In the genomic region with DNA sequence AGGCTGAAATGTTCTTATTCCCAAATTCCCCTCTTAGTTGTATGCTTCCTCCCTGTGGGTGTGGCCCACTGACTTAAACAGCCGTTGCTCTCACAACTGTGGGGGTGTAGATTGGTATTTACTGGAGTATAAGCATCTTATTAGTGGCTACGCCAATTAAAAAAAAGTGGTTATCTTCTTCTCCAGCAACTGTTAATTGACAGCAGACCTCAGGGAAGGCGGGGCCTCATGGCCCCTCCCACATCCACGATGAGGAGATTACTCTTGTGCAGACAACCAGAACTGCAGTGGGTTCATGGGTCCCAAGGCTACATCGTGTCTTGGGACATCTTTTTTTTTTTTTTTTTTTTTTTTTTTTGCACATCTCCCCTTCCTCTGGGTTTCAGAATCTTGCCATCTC, we compare ENCODE assay signal across 18 mouse cellular contexts. TPM values are rescaled to one million over a fixed set of nuclear protein-coding genes. Genes with fewer than 3 reads are reported as not detected.
DNase-seq lines count a peak whose midpoint lies in the region; ATAC-seq and TF ChIP-seq lines count a peak whose summit lies in the region.
"Had no signal": no experiment of that assay in that cellular context is flagged by ENCODE, and none has a peak within 500 bp of the region (broad histone marks: within the 10 kb centered on the region; RNA-seq: fewer than 3 reads in every experiment).

No protein-coding gene starts in this region.

- H3K27me3 ChIP-seq in CH12.LX (replicated peaks) = no peaks in the 10 kb centered on the region
- H3K27me3 ChIP-seq in hindbrain, embryonic 12.5 days = no peaks in the 10 kb centered on the region
- H3K27me3 ChIP-seq: hindbrain, embryonic 15.5 days; limb, embryonic 13.5 days had no signal

- no peak overlapping the region for H3K27ac ChIP-seq in CH12.LX (ENCODE audit: insufficient read depth, low read depth)
- no peak overlapping the region for H3K27ac ChIP-seq in hindbrain, embryonic 12.5 days
- H3K27ac ChIP-seq: gastrocnemius, adult 2 months; hindbrain, embryonic 15.5 days; layer of hippocampus, adult 2 months; limb, embryonic 13.5 days had no signal

- no peak overlapping the region for H3K9ac ChIP-seq in CH12.LX (ENCODE audit: insufficient read depth, low read depth)
- H3K9ac ChIP-seq in hindbrain, embryonic 12.5 days = no peak overlapping the region
- H3K9ac ChIP-seq: hindbrain, embryonic 15.5 days; limb, embryonic 13.5 days had no signal

- peak; percentile 89 for DNase-seq in heart, adult 11 months
- DNase-seq in heart, postnatal 25 days (ENCODE audit: low spot score) = no peak
- peak; percentile 5 for DNase-seq in retina, postnatal 1 day
- no peak for DNase-seq in retina, embryonic 14.5 days (ENCODE audit: low spot score)
- no peak for DNase-seq in CH12.LX (ENCODE audit: extremely low read depth)
- DNase-seq in kidney, adult 8-10 months = no peak
- DNase-seq: cerebellum, adult 2 months; embryo, embryonic 11 days; gastrocnemius, adult 2 months; kidney, adult 2 months; midbrain, embryonic 14.5 days had no signal

- dilution Hi-C loops in CH12.LX (cut with MboI; ENCODE audit: extremely low pct_ligation_motif_present, extremely low pct_unique_long_range_greater_than_20kb, low sequenced_read_pairs) = no loop called here

- TF ChIP-seq POLR2A in CH12.LX (IDR thresholded peaks at IDR 0.05; ENCODE audit: low read depth, low read length) = no peak

- no peak for TF ChIP-seq RAD21 in CH12.LX (IDR thresholded peaks at IDR 0.05; ENCODE audit: low read depth, low read length)

- H3K4me2 ChIP-seq in CH12.LX (ENCODE audit: insufficient read depth, low read depth, poor library complexity, severe bottlenecking) = no peak overlapping the region
- H3K4me2 ChIP-seq in hindbrain, embryonic 12.5 days (replicated peaks) = no peak overlapping the region
- H3K4me2 ChIP-seq: hindbrain, embryonic 15.5 days; limb, embryonic 13.5 days had no signal

- intact Hi-C loops in heart, postnatal 25 days (cut with DNase I) = no loop called here

- in situ Hi-C loops in CH12.LX (cut with MboI; ENCODE audit: low pct_ligation_motif_present, low pct_unique_long_range_greater_than_20kb, low sequenced_read_pairs) = loop anchor here (10.0 kb wide), 1 partner anchor 118 kb away; the partner anchor contains the start of gene Klhl24

- H3K4me3 ChIP-seq in CH12.LX (replicated peaks in 1 of 3; ENCODE audit: low read depth in 2 of 3, low read length in 2 of 3, poor library complexity in 1 of 3) = no peak overlapping the region
- H3K4me3 ChIP-seq in hindbrain, embryonic 12.5 days = no peak overlapping the region
- H3K4me3 ChIP-seq: gastrocnemius, adult 2 months; hindbrain, embryonic 15.5 days; layer of hippocampus, adult 2 months; limb, embryonic 13.5 days had no signal

- H3K79me2 ChIP-seq in CH12.LX (replicated peaks; ENCODE audit: control insufficient read depth, extremely low read depth, insufficient read depth, poor library complexity, severe bottlenecking) = peaks cover 6% of the 10 kb centered on the region; the same call in 1 of the 2 replicates

- no peak for TF ChIP-seq EP300 in CH12.LX (IDR thresholded peaks at IDR 0.05; ENCODE audit: low read length)

- peaks cover 4% of the 10 kb centered on the region for H3K9me3 ChIP-seq in CH12.LX (replicated peaks; ENCODE audit: low read length)
- H3K9me3 ChIP-seq in hindbrain, embryonic 12.5 days (replicated peaks) = no peaks in the 10 kb centered on the region
- H3K9me3 ChIP-seq: hindbrain, embryonic 15.5 days had no signal

- no peak for TF ChIP-seq CTCF in CH12.LX (conservative IDR thresholded peaks at IDR 0.05 in 1 of 2, IDR thresholded peaks at IDR 0.05 in 1 of 2; ENCODE audit: low read depth in 2 of 2, low read length in 2 of 2)

- H3K4me1 ChIP-seq in CH12.LX (ENCODE audit: control insufficient read depth in 1 of 2, insufficient read depth in 2 of 2) = peaks cover 12 to 87% of the 10 kb centered on the region in 2 experiments
- H3K4me1 ChIP-seq in hindbrain, embryonic 12.5 days = no peaks in the 10 kb centered on the region
- H3K4me1 ChIP-seq: hindbrain, embryonic 15.5 days; limb, embryonic 13.5 days had no signal

- peak; percentile 38 for ATAC-seq in inflammation-experienced regulatory T-cells, adult 6 months
- ATAC-seq in hindbrain, embryonic 12.5 days (ENCODE audit: low FRiP score) = no peak
- ATAC-seq: forebrain, embryonic 16.5 days; lung, postnatal 0 days had no signal

- WGBS in hindbrain, embryonic 12.5 days = 85% methylated on average over 5 of the region's 5 CpGs

- peaks cover 0 to 26% of the 10 kb centered on the region in 2 experiments for H3K36me3 ChIP-seq in CH12.LX (replicated peaks in 1 of 2; ENCODE audit: control insufficient read depth in 1 of 2, insufficient read depth in 1 of 2, low read length in 1 of 2)
- H3K36me3 ChIP-seq in hindbrain, embryonic 12.5 days = no peaks in the 10 kb centered on the region
- H3K36me3 ChIP-seq: hindbrain, embryonic 15.5 days; limb, embryonic 13.5 days had no signal

TF ChIP-seq in CH12.LX, 34 proteins besides CTCF, POLR2A, EP300 and RAD21:
- no peak for TF ChIP-seq MXI1 (IDR thresholded peaks at IDR 0.05; ENCODE audit: low read depth, low read length)
- TF ChIP-seq RCOR1 (conservative IDR thresholded peaks at IDR 0.05; ENCODE audit: low read depth, low read length) = no peak
- TF ChIP-seq POLR2AphosphoS2 (IDR thresholded peaks at IDR 0.05; ENCODE audit: low read depth, low read length) = no peak
- no peak for TF ChIP-seq MEF2A (IDR thresholded peaks at IDR 0.05; ENCODE audit: borderline replicate concordance, low read depth, low read length)
- no peak for TF ChIP-seq NELFE (IDR thresholded peaks at IDR 0.05; ENCODE audit: low read depth, low read length)
- TF ChIP-seq ZNF384 (IDR thresholded peaks at IDR 0.05; ENCODE audit: low read depth, low read length) = peak; percentile 45; the same call in 1 of the 2 replicates
- TF ChIP-seq ZC3H11A (IDR thresholded peaks at IDR 0.05; ENCODE audit: low read depth, low read length) = no peak
- no peak for TF ChIP-seq PAX5 (IDR thresholded peaks at IDR 0.05; ENCODE audit: low read length)

RNA-seq across cellular contexts. Expression of gene Klhl6, which starts 5.6 kb away (rescaled TPM):
- 1 to 10 TPM; 4.2 to 5.9 TPM for total RNA-seq in heart, postnatal 25 days (2021)
- total RNA-seq in CH12.LX (2012; rRNA removed) = 36.9 and 39.2 TPM in 2 replicates
- 66.8 and 71.8 TPM in 2 replicates for total RNA-seq in CH12.LX (2014; rRNA removed)
- 65.0 and 70.2 TPM in 2 replicates for polyA plus RNA-seq in CH12.LX (2012; ENCODE audit: insufficient read length, low read depth)
- 100 to 1,000 TPM; 205 to 255 (median 211) TPM for polyA plus RNA-seq in inflammation-experienced regulatory T-cells, adult 6 months (2017; shearing (Covaris generic))
- polyA plus RNA-seq in hindbrain, embryonic 12.5 days (2016; fragmentation: Nextera tagmentation; extraction: Ambion mirVana) = 6.8 and 7.3 TPM in 2 replicates

Comparison
In these comparisons a context has a peak if more than half of its experiments do, and no peak if none do; other contexts are left out.
1. DNase-seq: peak in heart, adult 11 months (single experiment) and retina, postnatal 1 day (single experiment); none in heart, postnatal 25 days (single experiment), retina, embryonic 14.5 days (single experiment), CH12.LX (single experiment) and kidney, adult 8-10 months (0 of 2).